Mouse (Mus musculus) heart, postnatal 0 days (tissue): Measurements from ENCODE around the gene Slc48a1. TPM values are rescaled to one million over a fixed set of nuclear protein-coding genes. Genes with fewer than 3 reads are reported as not detected.

ENCODE experiments used
- ATAC-seq: fragments of 200-750 bp; cut with Nextera tagmentation; 2 replicates; pipeline ENCODE4 v1.8.0; 2017; ENCODE audit warnings: low read depth, moderate number of reproducible peaks, moderate library complexity; ENCODE audit not compliant: insufficient read depth
- DNase-seq: peaks from one replicate; pipeline ENCODE4 v3.0.0-alpha.2; 2016; ENCODE audit warnings: low spot score
- H3K27ac ChIP-seq: fragments of 300-500 bp; sonication (generic); 2 replicates; pipeline ENCODE4 v1.5.1; 2014; ENCODE audit warnings: low read depth, mild to moderate bottlenecking
- H3K27me3 ChIP-seq: fragments of 300-500 bp; sonication (generic); 2 replicates; pipeline ENCODE4 v1.6.1; 2014; ENCODE audit warnings: low read length, mixed read lengths; ENCODE audit not compliant: control insufficient read depth, insufficient read depth
- H3K36me3 ChIP-seq: fragments of 300-500 bp; sonication (generic); replicated peaks from 2 replicates; pipeline ENCODE4 v1.6.1; 2014; ENCODE audit warnings: low read length, mixed read lengths; ENCODE audit not compliant: control insufficient read depth, insufficient read depth
- H3K4me1 ChIP-seq: fragments of 300-500 bp; sonication (generic); 2 replicates; pipeline ENCODE4 v1.6.1; 2014; ENCODE audit warnings: antibody characterized with exemption; ENCODE audit not compliant: control insufficient read depth, insufficient read depth
- H3K4me2 ChIP-seq: fragments of 300-500 bp; sonication (generic); 2 replicates; pipeline ENCODE4 v1.6.1; 2014; ENCODE audit warnings: low read depth, mild to moderate bottlenecking, low read length, moderate library complexity
- H3K4me3 ChIP-seq: fragments of 300-500 bp; sonication (generic); 2 replicates; pipeline ENCODE4 v1.5.1; 2014; ENCODE audit warnings: low read depth, low read length
- H3K9ac ChIP-seq: fragments of 300-500 bp; sonication (generic); replicated peaks from 2 replicates; pipeline ENCODE4 v1.6.1; 2014; ENCODE audit warnings: low read depth, low read length, mixed read lengths
- H3K9me3 ChIP-seq: fragments of 300-500 bp; sonication (generic); replicated peaks from 2 replicates; pipeline ENCODE4 v1.6.1; 2016; ENCODE audit warnings: low read length; ENCODE audit not compliant: control insufficient read depth
- CTCF ChIP-seq: IDR thresholded peaks from 2 replicates; pipeline ENCODE4 v1.5.1; 2016; ENCODE audit warnings: antibody characterized with exemption, control low read depth, low read depth
- EP300 ChIP-seq: IDR thresholded peaks from 2 replicates; pipeline ENCODE4 v1.6.1; 2016; ENCODE audit warnings: antibody characterized with exemption, low read depth
- WGBS: fragments of 180-500 bp; shearing (Covaris S2); extraction: QIAGEN DNeasy Blood & Tissue Kit; methylation state at CpG from one replicate; pipeline ENCODE4 v1.1.7; 2014; 5-methylcytosine and 5-hydroxymethylcytosine counted together
- polyA plus RNA-seq: library from polyadenylated mRNA; unstranded; fragments of >200 nt; fragmentation: Nextera tagmentation; extraction: Ambion mirVana; gene quantifications from 2 replicates; pipeline ENCODE4 v1.2.1, GENCODE M21; 2015
- total RNA-seq: library from RNA; depleted of rRNA; stranded (reverse); fragments of >200 nt; gene quantifications from 2 replicates; pipeline ENCODE4 v1.2.3, GENCODE M21; 2014; ENCODE audit warnings: low replicate concordance

Gene Slc48a1
- total and polyA plus RNA-seq, 2 experiments from 2014 or later = 76.1 to 92.1 TPM

- TF ChIP-seq EP300 (0 out of 2 replicates have a peak, but pooled peaks have one; percentile 22), CTCF (no peak)
These were observed 30.0 kb upstream of the Slc48a1 start for GRCm38 (mm10) chr15:97748309-97748708.

DNA sequence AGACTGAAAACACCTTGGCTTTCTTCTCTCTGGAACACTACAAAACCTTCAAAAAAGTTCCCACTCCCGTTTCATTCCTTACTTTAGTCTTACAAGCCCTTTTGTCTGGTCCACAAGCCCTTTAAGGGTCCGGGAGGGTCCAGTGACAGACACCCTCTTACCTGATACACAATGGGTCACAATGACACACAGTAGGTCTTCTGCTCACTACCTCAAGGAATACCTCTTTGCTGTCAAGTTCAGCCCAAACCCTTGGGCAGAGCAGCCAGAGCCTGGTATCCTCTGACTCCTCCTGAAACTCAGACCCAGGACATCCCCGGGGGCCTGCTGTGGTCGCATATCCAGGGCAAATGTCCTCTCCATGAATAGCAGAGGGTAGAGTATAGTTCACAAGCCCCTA is 29.4 kb upstream of the Slc48a1 start:
- Histone ChIP-seq H3K4me3 (no peak overlapping the region), H3K9me3 (no peaks in the 10 kb centered on the region), H3K27me3 (no peaks in the 10 kb centered on the region), H3K4me1 (peaks cover 34% of the 10 kb centered on the region), H3K36me3 (peaks cover 12% of the 10 kb centered on the region), H3K9ac (no peak overlapping the region), H3K27ac (peak overlapping the region; percentile 22; the same call in 1 of the 2 replicates), H3K4me2 (peak overlapping the region; percentile 2; the same call in 1 of the 2 replicates)
- DNase-seq (no peak), ATAC-seq (no peak)
- TF ChIP-seq EP300 = no peak
- no peak for TF ChIP-seq CTCF
- WGBS = 86% methylated on average over 4 of the region's 4 CpGs

More at GRCm38 (mm10) chr15:97748309-97748708, 30.0 kb upstream of the Slc48a1 start:
- Histone ChIP-seq H3K4me1 (peaks cover 32% of the 10 kb centered on the region), H3K4me3 (no peak overlapping the region), H3K4me2 (peak overlapping the region; percentile 1; the same call in 1 of the 2 replicates), H3K27ac (peak overlapping the region; percentile 22; the same call in 1 of the 2 replicates), H3K36me3 (peaks cover 12% of the 10 kb centered on the region), H3K27me3 (no peaks in the 10 kb centered on the region), H3K9ac (no peak overlapping the region), H3K9me3 (no peaks in the 10 kb centered on the region)
- DNase-seq = no peak
- peak; percentile 58 for ATAC-seq
- WGBS = 29% methylated on average over 10 of the region's 10 CpGs

DNA sequence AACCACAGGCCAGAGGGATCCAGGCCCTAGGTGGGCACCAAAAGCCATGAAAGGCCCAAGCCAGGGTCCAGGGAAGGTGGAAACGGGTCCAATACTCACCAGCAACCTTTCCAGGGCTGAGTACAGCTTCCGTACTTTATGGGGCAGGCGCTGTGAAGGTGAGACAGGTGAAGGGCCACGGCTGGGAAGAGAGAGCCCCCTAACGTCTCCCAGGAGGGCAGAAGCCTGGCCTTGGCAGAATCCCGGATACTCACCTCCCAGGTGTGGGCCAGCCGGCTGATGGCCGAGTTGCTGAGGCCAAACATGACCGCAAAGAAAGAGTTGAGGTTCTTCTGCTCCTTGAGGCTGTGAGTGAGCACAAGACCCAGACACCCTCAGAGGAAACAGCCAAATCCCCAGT is 28.9 kb upstream of the Slc48a1 start:
- no peak for DNase-seq
- Histone ChIP-seq H3K4me3 (no peak overlapping the region), H3K27ac (no peak overlapping the region), H3K27me3 (no peaks in the 10 kb centered on the region), H3K9me3 (no peaks in the 10 kb centered on the region), H3K4me2 (peak overlapping the region; percentile 2; the same call in 1 of the 2 replicates), H3K36me3 (peaks cover 12% of the 10 kb centered on the region), H3K9ac (no peak overlapping the region; the same call in 1 of the 2 replicates), H3K4me1 (peaks cover 38% of the 10 kb centered on the region)
- ATAC-seq = no peak
- TF ChIP-seq EP300 (no peak), CTCF (no peak)
- 95% methylated on average over 9 of the region's 9 CpGs for WGBS

- Histone ChIP-seq H3K27ac (no peak overlapping the region), H3K27me3 (no peaks in the 10 kb centered on the region), H3K9ac (no peak overlapping the region), H3K4me1 (peaks cover 43% of the 10 kb centered on the region), H3K4me3 (no peak overlapping the region), H3K9me3 (no peaks in the 10 kb centered on the region), H3K4me2 (peak overlapping the region; percentile 2; the same call in 1 of the 2 replicates), H3K36me3 (peaks cover 12% of the 10 kb centered on the region)
- ATAC-seq = no peak
- DNase-seq = no peak
- WGBS = 79% methylated on average over 13 of the region's 13 CpGs
- TF ChIP-seq EP300 = no peak
These were observed 28.5 kb upstream of the Slc48a1 start for GRCm38 (mm10) chr15:97749841-97750240.

DNA sequence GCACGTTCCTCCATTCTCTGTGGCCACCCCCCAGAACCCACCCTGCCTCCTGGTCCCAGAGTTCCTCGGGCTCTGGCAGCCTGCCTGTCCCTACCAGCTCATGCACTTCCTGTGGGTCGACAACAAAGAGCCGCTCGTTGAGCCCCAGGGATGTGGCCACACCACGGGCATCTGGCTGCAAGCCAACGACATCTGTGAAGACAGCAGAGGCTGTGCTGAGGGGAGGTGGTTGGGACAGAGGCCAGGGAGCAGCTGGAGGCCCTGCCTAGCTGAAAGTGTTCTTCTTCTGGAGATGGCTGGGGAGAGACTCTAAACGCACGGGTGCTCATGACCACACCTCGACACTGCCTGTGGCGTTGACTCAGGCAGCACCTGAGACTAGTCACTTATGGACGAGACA is 27.6 kb upstream of the Slc48a1 start:
- no peak overlapping the region for H3K4me3 ChIP-seq
- no peak overlapping the region for H3K9ac ChIP-seq
- peaks cover 12% of the 10 kb centered on the region for H3K36me3 ChIP-seq
- 3% methylated on average over 12 of the region's 12 CpGs for WGBS
- peaks cover 40% of the 10 kb centered on the region for H3K4me1 ChIP-seq
- H3K4me2 ChIP-seq = no peak overlapping the region; the same call in 1 of the 2 replicates
- peak; percentile 72 for DNase-seq
- ATAC-seq = peak; percentile 82
- TF ChIP-seq EP300 (no peak), CTCF (no peak)
- H3K27me3 ChIP-seq = no peaks in the 10 kb centered on the region
- no peaks in the 10 kb centered on the region for H3K9me3 ChIP-seq
- peak overlapping the region; percentile 28; the same call in 1 of the 2 replicates for H3K27ac ChIP-seq

- no peak overlapping the region for H3K4me3 ChIP-seq
- H3K27ac ChIP-seq = 0 out of 2 replicates have a peak overlapping the region, but pooled peaks have one; percentile 31
- H3K27me3 ChIP-seq = no peaks in the 10 kb centered on the region
- peaks cover 39% of the 10 kb centered on the region for H3K4me1 ChIP-seq
- no peak overlapping the region for H3K4me2 ChIP-seq
- 34% methylated on average over 2 of the region's 2 CpGs for WGBS
- DNase-seq (no peak), ATAC-seq (no peak)
- TF ChIP-seq EP300 = no peak
- peak; percentile 37 for TF ChIP-seq CTCF
- no peaks in the 10 kb centered on the region for H3K9me3 ChIP-seq
- H3K9ac ChIP-seq = no peak overlapping the region
- H3K36me3 ChIP-seq = peaks cover 17% of the 10 kb centered on the region
These were observed 26.6 kb upstream of the Slc48a1 start for GRCm38 (mm10) chr15:97751676-97752075.
